Mouse (Mus musculus) right cerebral cortex, postnatal 10 days (tissue): Measurements from ENCODE around the gene Ankrd52.
"Not testable (repeated sequence)": the region's sequence is repeated elsewhere in the genome, so short reads cannot be mapped to it uniquely, and the experiment has no call there.

Experiments
- DNase-seq, 2 experiments: peaks; one replicate each; pipeline ENCODE4 v3.0.0; 2021; ENCODE audit warnings: low spot score in 2 of 2

Gene Ankrd52

DNA sequence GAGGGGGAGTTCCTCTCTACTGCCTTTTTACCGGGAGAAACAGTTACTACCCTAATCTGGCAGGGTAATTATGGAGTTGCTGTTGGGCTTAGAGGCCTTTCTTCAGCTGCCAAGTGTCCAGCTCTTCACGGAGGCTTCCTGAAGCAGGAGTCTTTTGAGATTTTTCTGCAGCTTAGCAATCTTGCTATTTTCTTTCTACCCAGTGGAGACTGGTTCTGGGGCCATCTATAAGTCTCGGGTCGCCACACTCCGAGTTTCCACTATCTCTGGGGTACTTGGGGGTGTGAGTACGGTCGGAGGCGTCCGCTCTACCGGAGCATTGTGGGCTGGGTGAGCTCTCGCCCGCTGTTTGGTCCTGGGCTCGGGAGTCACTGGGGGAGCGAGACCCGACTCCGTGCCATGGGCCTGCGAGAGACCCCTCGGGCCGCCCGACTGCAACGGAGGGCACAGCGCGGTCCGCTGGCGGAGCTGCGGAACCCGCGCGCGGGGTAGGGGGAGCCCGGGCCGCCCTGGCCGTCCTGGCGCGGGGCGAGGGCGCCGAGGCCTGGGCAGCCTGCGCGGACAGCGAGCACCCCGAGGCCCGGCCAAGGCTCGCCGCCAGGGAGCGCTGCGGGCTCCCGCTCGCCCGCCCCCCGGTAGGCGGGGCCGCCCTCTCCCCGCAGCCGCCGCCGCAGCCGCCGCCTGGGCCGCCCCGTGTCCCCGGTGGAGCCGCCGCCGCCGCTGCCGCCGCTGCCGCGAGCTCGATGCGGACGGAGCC lies at the start of gene Ankrd52:
TSS of gene Ankrd52 (plus strand) at position 661 of the 757 bp plus-strand sequence.
- DNase-seq = peak; percentile 84 to 86

DNA sequence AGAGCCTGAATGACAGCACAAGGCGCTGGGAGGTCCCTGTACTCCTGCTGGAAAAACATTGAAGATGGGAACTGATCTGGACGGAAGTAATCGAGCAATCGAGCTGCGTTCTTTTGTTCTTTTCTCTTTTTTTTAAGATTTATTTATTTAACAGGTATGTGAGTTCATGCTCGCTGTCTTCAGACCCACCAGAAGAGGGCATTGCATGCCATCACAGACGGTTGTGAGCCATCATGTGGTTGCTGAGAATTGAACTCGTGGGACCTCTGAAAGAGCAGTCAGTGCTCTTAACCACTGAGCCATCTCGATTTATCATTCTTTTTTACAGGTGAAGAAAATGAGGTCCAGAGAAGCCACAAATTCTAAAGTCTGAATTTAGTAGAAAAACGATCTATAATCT lies 49.3 kb upstream of the Ankrd52 start:
- DNase-seq = no peak

DNA sequence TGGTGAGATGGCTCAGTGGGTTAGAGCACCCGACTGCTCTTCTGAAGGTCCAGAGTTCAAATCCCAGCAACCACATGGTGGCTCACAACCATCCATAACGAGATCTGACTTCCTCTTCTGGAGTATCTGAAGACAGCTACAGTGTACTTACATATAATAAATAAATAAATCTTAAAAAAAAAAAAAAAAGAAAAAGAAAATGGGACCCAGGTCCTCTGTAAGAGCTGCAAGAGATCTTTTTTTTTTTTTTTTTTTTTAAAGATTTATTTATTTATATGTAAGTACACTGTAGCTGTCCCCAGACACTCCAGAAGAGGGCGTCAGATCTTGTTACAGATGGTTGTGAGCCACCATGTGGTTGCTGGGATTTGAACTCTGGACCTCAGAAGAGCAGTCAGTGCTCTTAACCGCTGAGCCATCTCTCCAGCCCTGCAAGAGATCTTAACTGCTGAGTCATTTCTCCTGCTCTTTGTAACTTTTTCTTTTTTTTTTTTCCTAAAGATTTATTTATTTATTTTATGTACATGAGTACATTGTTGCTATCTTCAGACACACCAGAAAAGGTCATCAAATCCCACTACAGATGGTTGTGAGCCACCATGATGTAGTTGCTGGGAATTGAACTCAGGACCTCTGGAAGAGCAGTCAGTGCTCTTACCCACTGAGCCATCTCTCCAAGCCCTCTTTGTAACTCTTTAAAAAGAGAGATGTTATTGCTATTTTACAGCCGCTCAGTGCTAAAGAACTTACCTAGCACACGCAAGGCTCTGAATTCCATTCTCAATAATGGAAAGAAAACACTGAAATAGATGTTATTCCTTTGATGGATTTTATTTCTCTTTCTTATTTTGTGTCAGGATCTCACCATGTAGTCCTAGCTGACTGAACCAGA lies 44.3 kb upstream of the Ankrd52 start:
- DNase-seq = not testable (repeated sequence)

DNA sequence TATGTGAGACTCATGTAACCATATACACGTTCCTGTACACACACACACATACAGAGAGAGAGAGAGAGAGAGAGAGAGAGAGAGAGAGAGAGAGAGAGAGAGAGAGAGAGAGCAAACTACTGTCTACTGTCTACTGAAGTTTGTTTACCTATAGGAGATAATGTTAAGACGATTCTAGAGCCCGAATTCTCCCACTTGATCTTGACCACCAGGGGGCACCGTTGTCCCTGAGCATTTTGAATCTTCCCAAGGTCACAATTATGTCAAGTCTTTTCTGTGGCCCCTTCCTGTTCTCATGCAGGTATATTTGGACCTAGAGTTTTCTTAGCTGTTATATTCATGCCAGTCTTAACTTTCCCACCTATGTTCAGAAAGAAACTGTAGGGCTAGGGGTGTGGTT lies 41.3 kb upstream of the Ankrd52 start:
- peak in 1 of 2 experiments; percentile 65 for DNase-seq

DNA sequence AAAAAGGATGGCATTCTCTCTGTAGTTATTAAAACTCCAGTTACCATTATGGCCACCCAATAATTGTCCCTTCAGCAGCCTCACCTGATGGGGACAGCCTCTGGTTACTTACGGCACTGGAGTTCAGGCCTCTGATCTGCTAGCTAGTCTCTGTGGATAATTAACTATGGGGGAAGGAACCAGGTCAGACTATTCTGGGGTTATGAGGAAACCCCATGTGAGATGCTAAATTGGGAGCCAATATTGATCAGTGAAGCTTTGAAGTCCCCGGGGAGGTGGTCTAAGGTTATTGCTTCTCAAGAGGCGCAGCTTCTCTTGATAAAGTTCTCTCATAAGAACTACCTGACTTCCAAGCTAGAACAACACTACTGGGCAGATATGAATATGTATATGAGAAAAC lies 40.7 kb upstream of the Ankrd52 start:
- DNase-seq = no peak

DNA sequence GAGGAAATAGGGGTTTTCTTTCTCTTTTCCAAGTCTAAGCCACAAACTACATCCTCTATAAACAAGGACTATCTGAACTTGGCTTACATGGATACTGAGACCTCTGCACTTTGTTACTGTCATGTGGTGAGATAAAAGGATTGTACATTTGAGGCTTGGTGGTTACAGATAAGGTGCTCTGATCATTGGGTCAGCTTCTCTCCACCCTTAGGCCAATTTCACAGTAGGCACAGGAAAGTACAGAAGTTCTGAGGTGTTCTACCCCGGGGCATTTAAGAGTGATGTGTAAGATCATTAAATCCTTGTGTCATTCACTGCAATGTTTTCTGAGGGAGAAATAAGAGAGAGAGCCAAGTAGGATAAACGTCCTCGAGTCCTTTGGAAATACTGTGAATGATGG lies 40.3 kb upstream of the Ankrd52 start:
- no peak for DNase-seq

DNA sequence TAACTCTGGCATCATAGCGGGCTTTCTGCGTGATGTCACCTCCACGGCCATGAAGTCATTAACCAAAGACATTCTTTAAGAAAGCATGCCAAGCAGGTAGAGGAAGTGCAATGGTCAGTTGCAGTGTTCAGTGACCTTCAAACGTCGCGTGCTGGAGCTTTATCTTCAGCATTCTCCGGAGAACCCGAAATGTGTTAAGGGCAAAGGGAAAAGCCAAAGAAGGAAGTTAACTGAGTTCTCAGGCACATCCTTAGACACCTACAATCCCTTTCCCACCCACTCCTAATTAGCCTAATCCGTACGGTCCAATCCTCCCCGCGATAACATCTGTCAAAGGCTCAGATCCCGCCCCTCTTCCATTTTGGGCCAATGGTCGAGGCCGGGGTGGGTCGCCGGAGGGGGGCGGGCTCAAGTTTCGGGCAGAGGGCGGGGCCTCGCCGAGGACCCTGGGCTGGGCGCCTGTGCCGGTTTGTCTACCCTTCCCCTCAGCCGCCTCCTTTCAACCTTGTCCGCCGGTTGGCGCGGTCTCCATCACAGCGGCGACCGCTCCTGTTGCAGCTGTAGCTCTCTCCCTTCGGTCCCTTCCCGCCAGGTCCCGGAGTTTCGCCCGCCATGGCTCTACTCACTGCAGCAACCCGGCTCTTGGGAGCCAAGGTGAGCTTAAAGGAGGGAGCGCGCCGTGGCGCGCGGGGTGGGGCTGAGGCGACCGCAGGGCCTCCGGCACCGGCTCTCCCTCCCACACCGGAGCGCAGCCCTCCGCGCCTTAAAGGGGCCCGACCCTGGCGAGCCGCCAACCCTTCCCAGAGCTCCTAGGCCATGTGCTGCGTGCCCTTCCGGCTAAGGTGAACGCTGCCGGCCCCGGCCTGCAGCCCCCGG lies 39.4 kb upstream of the Ankrd52 start, which contains the start of gene Cs:
TSS of gene Cs (plus strand) at position 429 of the 876 bp plus-strand sequence.
- peak; percentile 98 for DNase-seq

DNA sequence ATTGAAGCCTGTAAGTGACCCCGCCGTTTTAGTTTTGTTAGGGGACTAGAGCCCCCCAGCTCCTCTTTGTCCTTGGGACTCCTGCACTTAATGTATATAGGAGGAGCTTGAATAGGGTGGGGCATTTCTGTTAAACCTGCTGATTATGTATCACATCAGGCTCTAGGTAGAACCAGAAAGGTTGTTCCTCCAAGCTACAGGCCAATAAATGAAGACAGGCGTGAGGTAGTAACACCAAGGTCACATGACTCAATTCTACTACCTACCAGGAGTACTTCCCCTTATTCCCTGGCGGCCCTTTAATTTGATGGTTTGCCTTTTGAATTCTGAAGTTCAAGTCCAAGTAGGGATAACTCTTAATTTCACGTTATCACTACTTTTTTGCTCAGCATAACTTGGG lies 38.5 kb upstream of the Ankrd52 start:
- DNase-seq = no peak

DNA sequence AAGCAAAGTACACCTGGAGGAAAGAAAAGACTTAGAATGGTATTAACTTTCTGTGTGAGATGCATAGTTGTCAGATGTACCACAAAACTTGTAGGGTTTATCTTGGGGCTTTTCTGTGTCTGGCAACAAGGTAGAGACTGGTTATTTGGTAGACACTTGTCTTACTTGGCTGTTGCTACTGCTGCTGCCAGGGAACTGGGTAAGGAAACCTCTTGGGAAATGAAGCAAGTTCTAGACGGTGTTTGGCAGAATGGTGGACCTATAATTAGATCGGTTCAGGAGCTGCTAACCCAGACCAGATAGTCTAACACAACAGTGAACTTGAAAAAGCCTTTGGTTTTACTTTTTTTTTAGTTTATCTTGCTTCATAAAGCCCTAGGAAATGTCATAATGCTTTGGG lies 38.0 kb upstream of the Ankrd52 start:
- DNase-seq = no peak

DNA sequence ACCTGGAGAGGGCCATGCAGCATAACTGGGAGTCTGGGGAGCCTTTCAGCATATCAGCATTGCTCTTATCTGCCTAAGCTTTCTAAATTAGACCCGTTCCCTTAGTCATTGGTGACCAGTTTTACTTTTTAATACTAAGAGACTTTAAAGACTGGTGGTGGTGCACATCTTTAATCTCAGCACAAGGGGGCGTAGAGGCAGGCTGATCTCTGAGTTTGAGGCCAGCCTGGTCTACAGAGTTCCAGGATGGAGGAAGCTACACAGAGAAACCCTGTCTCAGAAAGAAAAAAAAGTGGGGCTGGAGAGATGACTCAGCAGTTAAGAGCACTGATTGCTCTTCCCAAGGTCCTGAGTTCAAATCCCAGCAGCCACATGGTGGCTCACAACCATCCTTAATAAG lies 36.7 kb upstream of the Ankrd52 start:
- no peak for DNase-seq

DNA sequence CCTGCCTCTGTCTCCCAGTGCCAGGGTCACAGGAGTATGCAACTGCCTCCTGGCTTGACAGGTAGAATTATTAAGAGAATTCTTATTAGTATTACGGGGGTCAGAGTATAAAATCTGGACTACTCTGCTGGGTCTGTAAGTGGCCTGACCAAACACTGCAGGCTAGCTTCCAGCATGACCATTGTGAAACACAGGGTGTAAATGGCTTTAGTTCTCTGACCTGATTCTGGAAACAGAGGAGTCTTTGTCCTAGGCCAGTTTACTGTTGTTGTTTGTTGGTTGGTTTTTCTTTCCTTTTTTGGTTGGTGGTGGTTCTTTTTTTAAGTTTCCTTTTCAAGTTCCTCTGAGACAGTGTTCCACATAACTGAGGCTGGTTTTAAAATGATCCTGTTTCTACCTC lies 33.5 kb upstream of the Ankrd52 start:
- DNase-seq = no peak

DNA sequence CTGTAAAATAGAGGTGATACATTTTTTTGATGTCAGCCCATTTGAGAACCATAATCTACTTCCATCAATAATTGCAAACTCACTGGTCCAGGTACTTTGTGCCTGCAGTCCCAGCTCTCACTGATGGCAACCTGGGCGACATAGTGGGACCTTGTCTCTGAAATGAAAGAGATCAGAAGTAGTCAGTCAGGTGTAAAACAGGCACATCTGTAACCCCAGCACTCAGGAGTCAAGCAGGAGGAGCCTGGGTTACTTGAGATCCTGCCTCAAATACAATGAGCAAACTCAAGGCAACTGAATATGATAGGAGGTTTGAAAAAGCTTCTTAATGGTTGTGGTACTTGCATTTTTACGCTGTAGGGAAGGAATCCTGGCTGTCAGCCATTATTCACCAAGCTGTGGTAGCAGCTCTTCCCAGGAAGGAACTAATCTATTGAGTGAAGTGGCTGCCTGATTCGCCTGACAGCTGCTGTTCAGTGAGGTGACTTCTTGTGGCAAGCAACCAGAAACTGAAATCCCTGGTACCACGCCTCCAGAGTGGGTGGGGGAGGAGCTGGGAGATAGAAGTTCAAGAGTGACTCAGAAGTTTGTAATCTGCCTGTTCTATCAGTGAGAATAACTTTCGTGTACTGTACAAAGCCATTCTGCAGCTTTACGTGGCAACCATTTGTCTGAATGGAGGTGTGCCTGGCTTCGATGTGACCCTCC lies 32.2 kb upstream of the Ankrd52 start:
- peak; percentile 68 to 78 for DNase-seq

DNA sequence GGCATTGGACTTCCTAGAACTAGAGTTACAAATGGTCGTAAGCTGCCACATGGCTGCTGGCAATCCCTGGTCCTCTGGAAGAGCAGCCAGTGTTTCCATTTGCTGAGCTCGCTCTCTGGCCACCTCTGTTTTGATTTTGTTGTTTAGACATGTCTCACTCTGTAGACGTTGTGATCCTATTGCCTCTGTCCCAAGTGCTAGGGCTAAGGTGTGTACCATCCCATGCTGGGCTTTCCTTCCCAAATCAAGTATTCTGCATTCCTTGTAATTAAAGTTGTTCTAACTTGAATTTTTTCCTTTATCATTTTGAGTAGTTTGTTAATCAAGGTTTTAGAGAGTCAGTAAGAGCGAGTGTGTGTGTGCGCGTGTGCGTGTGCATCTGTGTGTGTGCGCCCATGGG lies 29.4 kb upstream of the Ankrd52 start:
- DNase-seq = no peak

DNA sequence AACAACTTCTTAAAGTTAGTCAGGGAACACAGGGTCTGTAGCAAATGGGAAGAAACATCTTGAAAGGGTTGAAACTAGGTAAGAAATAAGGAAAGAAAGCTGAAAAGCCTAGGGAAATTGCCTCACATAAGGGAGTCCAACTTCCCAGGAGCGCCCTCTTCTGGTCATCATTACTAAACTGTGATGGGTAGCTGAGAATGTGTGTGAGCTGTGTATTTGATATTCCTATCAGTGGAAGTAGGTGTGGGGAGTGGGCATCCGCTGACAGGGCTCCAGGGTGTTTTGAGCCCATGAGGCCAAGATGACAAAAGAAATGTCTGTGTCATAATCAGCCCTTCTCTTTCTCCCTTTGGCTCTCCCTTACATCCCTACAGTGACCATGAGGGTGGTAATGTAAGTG lies 18.1 kb upstream of the Ankrd52 start:
- DNase-seq = peak in 1 of 2 experiments; percentile 59

DNA sequence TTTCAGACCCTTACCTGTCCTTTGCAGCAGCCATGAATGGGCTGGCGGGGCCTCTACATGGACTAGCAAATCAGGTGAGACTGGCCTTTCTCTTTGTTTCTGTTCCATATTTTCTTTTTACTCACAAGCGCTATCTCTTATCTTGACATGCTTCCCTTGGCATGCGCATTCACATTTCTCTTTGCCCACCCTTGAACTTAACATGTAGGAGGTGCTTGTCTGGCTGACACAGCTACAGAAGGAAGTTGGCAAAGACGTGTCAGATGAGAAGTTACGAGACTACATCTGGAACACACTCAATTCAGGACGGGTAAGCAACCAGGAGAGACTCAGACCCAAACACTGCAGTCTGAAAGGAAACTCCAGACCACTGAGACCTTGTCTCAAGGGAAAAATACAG lies 17.7 kb upstream of the Ankrd52 start:
- peak in 1 of 2 experiments; percentile 11 for DNase-seq

DNA sequence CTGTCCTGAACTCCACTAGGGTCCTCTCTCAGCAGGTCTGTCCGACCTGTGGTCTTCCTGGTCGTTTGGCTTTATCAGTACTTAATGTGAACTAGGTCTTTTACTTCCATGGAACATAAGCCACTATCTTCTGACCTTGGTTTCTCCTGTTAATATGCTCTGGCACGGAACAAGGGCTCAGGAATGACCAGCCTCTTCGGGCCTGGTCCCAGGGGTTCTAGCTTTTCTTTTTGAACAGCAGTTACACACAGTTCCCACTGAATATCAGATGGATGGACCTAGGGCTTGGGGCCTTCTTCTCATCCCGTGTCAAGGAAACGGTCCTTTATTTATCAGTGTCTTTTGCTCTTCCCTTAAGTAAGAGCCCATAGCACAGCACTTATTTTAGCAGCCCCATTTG lies 15.1 kb upstream of the Ankrd52 start:
- no peak for DNase-seq

DNA sequence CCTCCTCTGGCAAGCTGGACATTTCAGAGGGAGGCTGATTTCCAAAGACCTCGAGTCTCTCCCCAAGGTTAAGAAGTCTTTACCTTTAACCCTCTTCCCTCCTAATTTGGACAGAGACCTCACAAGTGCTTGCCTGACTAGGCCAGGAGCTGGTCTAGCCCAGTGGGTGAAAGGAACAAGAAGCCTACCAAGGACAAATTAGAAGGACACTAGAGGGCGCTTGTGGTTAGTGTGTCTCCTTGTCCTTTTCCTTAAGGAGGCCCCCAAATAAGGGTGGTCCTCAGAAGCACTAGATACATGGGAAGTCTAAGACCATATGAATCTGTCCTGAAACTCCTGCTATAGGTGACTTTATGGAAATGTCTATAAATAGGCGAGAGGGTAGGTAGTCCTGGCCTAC lies 14.3 kb upstream of the Ankrd52 start:
- DNase-seq = no peak

DNA sequence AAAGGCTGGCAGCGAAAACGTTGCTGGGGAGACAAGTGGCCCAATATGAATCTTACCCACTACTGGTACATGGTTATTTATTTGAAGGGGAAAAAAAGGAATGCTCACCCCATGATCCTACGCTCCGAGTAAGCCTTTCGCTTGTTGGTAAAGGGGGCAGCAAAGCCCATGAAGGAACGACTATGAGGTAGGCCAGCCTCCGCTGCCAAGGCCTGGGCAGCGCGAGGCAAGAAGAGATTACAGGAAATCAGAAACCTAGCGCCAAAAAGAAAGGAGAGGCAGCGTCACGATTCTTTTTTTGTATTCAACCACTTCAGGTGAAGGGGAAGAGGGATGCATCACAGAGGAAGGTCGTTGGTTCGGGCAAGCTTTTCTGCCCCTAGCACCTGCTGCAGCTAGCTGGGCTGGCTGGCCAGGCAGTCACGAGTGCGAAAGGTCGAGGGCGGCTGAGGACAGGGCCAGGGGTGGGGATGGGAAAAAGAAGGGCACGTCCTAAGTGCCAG lies 9.0 kb upstream of the Ankrd52 start:
- no peak for DNase-seq

DNA sequence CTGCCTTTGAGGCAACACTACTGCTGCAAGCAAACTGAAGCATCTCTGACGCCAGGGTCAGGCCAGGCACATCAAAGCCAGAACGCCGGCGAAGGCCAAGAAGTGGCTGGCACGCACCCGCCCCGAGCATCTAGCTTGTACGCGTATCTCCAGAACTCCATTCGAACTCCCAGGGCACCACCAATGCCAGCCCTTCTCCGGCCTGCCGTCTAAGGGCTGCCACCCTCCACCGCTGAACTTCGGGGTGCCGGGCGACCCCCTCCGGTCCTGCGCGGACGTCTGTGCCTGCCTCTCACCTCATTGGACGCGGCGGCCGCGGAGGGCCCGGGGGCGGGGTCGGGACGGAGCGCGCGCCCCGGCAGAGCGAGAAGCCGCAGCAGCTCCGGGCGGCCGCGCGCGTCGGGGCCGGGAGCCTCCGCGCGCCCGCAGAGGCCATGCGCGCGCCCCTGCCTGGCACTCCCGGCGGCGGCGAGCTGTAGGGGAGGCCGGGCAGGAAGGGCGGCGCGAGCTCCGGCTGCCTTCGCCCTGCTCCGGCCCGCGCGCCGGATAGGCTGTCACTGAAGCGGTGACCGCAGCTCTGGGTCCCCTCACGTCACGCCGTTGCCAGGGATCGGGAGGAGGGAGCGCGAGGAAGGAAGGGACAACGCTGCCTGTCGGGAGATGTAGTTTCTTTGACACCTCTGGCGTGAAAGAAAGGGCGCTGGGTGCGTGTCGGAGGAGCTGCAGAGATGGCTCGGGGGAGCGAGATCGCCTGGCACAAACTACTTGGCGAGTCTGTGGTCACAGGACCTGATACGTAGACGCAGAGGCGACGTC lies 8.3 kb upstream of the Ankrd52 start, which contains the start of gene Coq10a:
TSS of gene Coq10a (minus strand) at position 596 of the 816 bp plus-strand sequence.
- DNase-seq = peak; percentile 95 to 97

DNA sequence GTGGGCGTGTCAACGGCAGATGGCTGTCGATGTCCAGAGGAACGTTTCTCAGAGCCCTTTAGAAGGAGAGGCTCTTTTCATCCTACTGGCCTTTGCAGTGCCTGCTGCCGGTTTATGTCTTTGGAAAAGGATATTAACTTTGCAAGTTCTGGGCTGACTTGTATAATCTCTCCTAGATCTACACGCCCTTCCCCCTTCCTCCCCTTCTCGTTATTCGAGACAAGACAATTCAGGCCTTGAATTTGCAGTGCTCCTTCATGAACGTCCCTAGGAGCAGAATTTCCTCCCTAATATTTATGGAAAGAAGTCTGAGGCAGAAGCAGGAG lies 7.7 kb upstream of the Ankrd52 start:
- no peak for DNase-seq
